Mouse (Mus musculus) gastrocnemius, adult 18-20 months (tissue): ENCODE measurements around the gene Ppan. TPM values are rescaled to one million over a fixed set of nuclear protein-coding genes. Genes with fewer than 3 reads are reported as not detected.

ENCODE experiments used
- DNase-seq: peaks from one replicate; pipeline ENCODE4 v3.0.0; 2021; ENCODE audit warnings: low spot score
- microRNA-seq: library from miRNA; unstranded; fragments of <30 nt; microRNA quantifications from one replicate; pipeline ENCODE4 v1.2.0, GENCODE M21; 2021
- total RNA-seq, 2 experiments: library from RNA; stranded (reverse); gene quantifications; 2 replicates each; pipeline ENCODE4 v1.2.3; 2021

Gene Ppan
- total RNA-seq, 2 experiments from 2014 or later, result 6.6 to 6.9 TPM

GRCm38 (mm10) chr9:20916160-20916559 is 28.2 kb downstream of the Ppan start:
- DNase-seq, result peak; percentile 27

GRCm38 (mm10) chr9:20923258-20923657 is 35.3 kb downstream of the Ppan start:
- DNase-seq, result no peak

Small RNA genes within 50 kb of the gene (microRNA-seq; reads per million reads assigned to microRNA genes)
- gene Mir7081, result not detected

Other genes with a start within 250 kb of the Ppan start
- gene Ubl5, start 245.3 kb upstream of the Ppan start, total RNA-seq, result 100 to 1,000 TPM; 210 to 236 TPM
- gene Fbxl12, start 243.4 kb upstream of the Ppan start, total RNA-seq, result 1 to 10 TPM; 3.7 to 4.6 TPM
- gene Pin1, start 236.1 kb upstream of the Ppan start, total RNA-seq, result 10 to 100 TPM; 12.4 to 14.8 TPM
- under 1 TPM in 1 of 2 experiments, not detected in 1; 0.11 TPM for gene Olfm2, start 141.8 kb upstream of the Ppan start, total RNA-seq
- 10 to 100 TPM; 14.4 to 15.4 TPM for gene Col5a3, start 73.1 kb upstream of the Ppan start, total RNA-seq
- 1 to 10 TPM in 1 of 2 experiments, under 1 TPM in 1; 0.48 to 1.7 TPM for gene Rdh8, start 69.7 kb upstream of the Ppan start, total RNA-seq
- 1 to 10 TPM; 1.8 to 2.8 TPM for gene A230050P20Rik, start 19.5 kb upstream of the Ppan start, total RNA-seq
- gene Angptl6, start 8.4 kb upstream of the Ppan start, total RNA-seq, result 1 to 10 TPM; 5.9 to 7.3 TPM
- 100 to 1,000 TPM in 1 of 2 experiments, 10 to 100 TPM in 1; 98.6 to 100 TPM for gene Eif3g, start 10.4 kb downstream of the Ppan start, total RNA-seq
- gene Dnmt1, start 71.7 kb downstream of the Ppan start, total RNA-seq, result 1 to 10 TPM; 6.0 to 6.7 TPM
- gene S1pr2, start 88.6 kb downstream of the Ppan start, total RNA-seq, result 1 to 10 TPM in 1 of 2 experiments, under 1 TPM in 1; 0.68 to 1.9 TPM
- gene Mrpl4, start 114.6 kb downstream of the Ppan start, total RNA-seq, result 10 to 100 TPM; 57.9 to 58.8 TPM
- 1 to 10 TPM; 1.6 to 3.0 TPM for gene Icam1, start 127.8 kb downstream of the Ppan start, total RNA-seq
- 1 to 10 TPM; 1.4 to 2.8 TPM for gene Icam4, start 141.2 kb downstream of the Ppan start, total RNA-seq
- not detected for gene Icam5, start 143.9 kb downstream of the Ppan start, total RNA-seq
- not detected for gene Zglp1, start 178.9 kb downstream of the Ppan start, total RNA-seq
- gene Gm49373, start 184.9 kb downstream of the Ppan start, total RNA-seq, result under 1 TPM; 0.17 to 0.34 TPM
- 10 to 100 TPM; 46.9 to 48.4 TPM for gene Fdx1l, start 185.4 kb downstream of the Ppan start, total RNA-seq
- gene Gm38431, start 203.8 kb downstream of the Ppan start, total RNA-seq, result under 1 TPM; 0.43 to 0.64 TPM
- gene Raver1, start 203.8 kb downstream of the Ppan start, total RNA-seq, result 10 to 100 TPM; 16.8 to 20.2 TPM
- gene Tyk2, start 243.1 kb downstream of the Ppan start, total RNA-seq, result 1 to 10 TPM; 5.0 to 6.1 TPM